Mouse (Mus musculus) kidney, adult 2 months (tissue): ENCODE data around the gene Dgki. TPM values are rescaled to one million over a fixed set of nuclear protein-coding genes. Genes with fewer than 3 reads are reported as not detected.
A peak's percentile ranks its signal among the peaks of the same experiment; 100 is the strongest.

Experiments used
- DNase-seq: peaks from one replicate; pipeline ENCODE4 v3.0.0; 2021
- H3K27ac ChIP-seq: fragments of 200-500 bp; 2 replicates; pipeline ENCODE4 v1.5.1; 2012; ENCODE audit warnings: low read depth, low read length, control low read depth, inconsistent platforms; ENCODE audit not compliant: insufficient read depth
- H3K27me3 ChIP-seq: fragments of 200-500 bp; replicated peaks from 2 replicates; pipeline ENCODE4 v1.6.1; 2012; ENCODE audit warnings: mild to moderate bottlenecking, moderate library complexity, low read length, inconsistent platforms; ENCODE audit not compliant: control insufficient read depth, insufficient read depth
- H3K36me3 ChIP-seq: fragments of 200-500 bp; 2 replicates; pipeline ENCODE4 v1.6.1; 2012; ENCODE audit warnings: mild to moderate bottlenecking, moderate library complexity, low read length, inconsistent platforms; ENCODE audit not compliant: control insufficient read depth, insufficient read depth
- H3K4me1 ChIP-seq: fragments of 200-500 bp; 2 replicates; pipeline ENCODE4 v1.6.1; 2011; ENCODE audit warnings: low read length; ENCODE audit not compliant: control insufficient read depth, insufficient read depth
- H3K4me3 ChIP-seq: fragments of 200-500 bp; 2 replicates; pipeline ENCODE4 v1.5.1; 2011; ENCODE audit warnings: mild to moderate bottlenecking, low read depth, low read length, control low read depth; ENCODE audit not compliant: insufficient read depth
- CTCF ChIP-seq: fragments of 200-500 bp; conservative IDR thresholded peaks from 2 replicates; pipeline ENCODE4 v1.5.1; 2011; ENCODE audit warnings: low read depth, mild to moderate bottlenecking, control low read depth, low read length, moderate library complexity, mixed read lengths; ENCODE audit not compliant: insufficient read depth, insufficient read length
- POLR2A ChIP-seq: fragments of 200-500 bp; IDR thresholded peaks from one replicate; pipeline ENCODE4 v1.6.1; 2011; ENCODE audit warnings: low read depth, low read length, control low read depth
- WGBS: fragments of 180-500 bp; shearing (Covaris S2); methylation state at CpG from one replicate; pipeline ENCODE4 v1.1.7; 2018; 5-methylcytosine and 5-hydroxymethylcytosine counted together
- polyA plus RNA-seq: library from polyadenylated mRNA; depleted of rRNA; stranded (reverse); fragments of >200 nt; gene quantifications from 2 replicates; pipeline ENCODE4 v1.2.3, GENCODE M21; 2012

Gene Dgki
- polyA plus RNA-seq, 1 experiment = 0.05 TPM

GRCm38 (mm10) chr6:37030402-37030801 is 269.6 kb downstream of the Dgki start:
- H3K4me3 ChIP-seq = no peak overlapping the region
- H3K27me3 ChIP-seq = no peaks in the 10 kb centered on the region
- H3K4me1 ChIP-seq = peaks cover 5% of the 10 kb centered on the region; the same call in 1 of the 2 replicates
- no peak for DNase-seq
- H3K27ac ChIP-seq = no peak overlapping the region
- WGBS = 79% methylated on average over 2 of the region's 2 CpGs
- no peaks in the 10 kb centered on the region for H3K36me3 ChIP-seq
- TF ChIP-seq CTCF = no peak
- TF ChIP-seq POLR2A = no peak

- Histone ChIP-seq H3K4me1 (peaks cover 5% of the 10 kb centered on the region; the same call in 1 of the 2 replicates), H3K4me3 (no peak overlapping the region), H3K27me3 (no peaks in the 10 kb centered on the region), H3K27ac (no peak overlapping the region), H3K36me3 (no peaks in the 10 kb centered on the region)
- peak; percentile 78 for DNase-seq
- 48% methylated on average over 6 of the region's 6 CpGs for WGBS
- no peak for TF ChIP-seq POLR2A
- TF ChIP-seq CTCF = no peak
Measured at GRCm38 (mm10) chr6:37028841-37029240, 271.1 kb downstream of the Dgki start.

GRCm38 (mm10) chr6:37028300-37028699 is 271.7 kb downstream of the Dgki start:
- no peak overlapping the region for H3K4me3 ChIP-seq
- H3K27me3 ChIP-seq = no peaks in the 10 kb centered on the region
- peaks cover 5% of the 10 kb centered on the region; the same call in 1 of the 2 replicates for H3K4me1 ChIP-seq
- no peaks in the 10 kb centered on the region for H3K36me3 ChIP-seq
- WGBS = 96% methylated on average over 2 of the region's 2 CpGs
- DNase-seq = no peak
- no peak overlapping the region for H3K27ac ChIP-seq
- TF ChIP-seq POLR2A (no peak), CTCF (no peak)

DNA sequence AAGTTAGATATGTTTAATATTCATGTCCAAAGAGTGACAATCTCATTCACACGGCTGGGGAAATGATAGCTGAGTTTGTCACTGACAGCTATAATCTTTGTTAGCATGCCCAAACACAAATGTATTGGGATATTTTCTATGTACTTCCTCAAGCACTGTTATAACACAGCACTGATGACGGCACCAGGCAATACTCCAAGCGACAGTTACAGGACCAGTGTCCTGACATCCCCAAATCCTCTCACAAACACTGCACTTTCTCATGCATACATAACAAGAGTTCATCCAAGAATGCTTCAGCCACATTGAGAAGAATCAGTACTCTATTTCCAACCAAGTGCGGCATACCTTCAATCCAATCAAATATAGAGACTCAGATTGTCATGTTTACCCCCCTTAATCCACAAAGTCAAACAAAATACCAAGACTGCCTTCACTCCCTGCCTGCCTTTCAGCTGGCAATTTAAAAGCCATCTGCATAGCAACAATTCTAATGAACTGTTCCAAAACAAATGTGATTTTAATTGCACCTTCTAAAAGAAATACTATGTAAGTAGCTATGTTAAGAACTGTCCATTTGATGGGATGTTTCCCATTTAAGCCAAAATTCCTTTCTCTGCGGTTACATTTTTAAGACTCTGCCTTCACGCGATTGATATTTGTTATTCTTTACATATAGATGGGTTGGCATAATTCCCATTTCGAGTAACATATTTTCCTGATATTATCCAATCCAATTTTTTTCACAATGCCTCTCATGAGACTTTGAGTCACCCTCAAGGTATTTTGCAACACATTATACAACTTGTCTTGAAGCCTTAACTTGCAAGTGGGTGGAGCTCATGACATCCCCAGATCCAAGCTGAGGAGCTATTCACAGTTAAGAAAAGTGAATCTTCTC is 273.4 kb downstream of the Dgki start:
- WGBS = 76% methylated on average over 8 of the region's 8 CpGs
- Histone ChIP-seq H3K4me1 (peaks cover 5% of the 10 kb centered on the region; the same call in 1 of the 2 replicates), H3K27ac (no peak overlapping the region), H3K4me3 (no peak overlapping the region), H3K36me3 (no peaks in the 10 kb centered on the region), H3K27me3 (no peaks in the 10 kb centered on the region)
- TF ChIP-seq CTCF (no peak), POLR2A (no peak)
- DNase-seq = no peak

DNA sequence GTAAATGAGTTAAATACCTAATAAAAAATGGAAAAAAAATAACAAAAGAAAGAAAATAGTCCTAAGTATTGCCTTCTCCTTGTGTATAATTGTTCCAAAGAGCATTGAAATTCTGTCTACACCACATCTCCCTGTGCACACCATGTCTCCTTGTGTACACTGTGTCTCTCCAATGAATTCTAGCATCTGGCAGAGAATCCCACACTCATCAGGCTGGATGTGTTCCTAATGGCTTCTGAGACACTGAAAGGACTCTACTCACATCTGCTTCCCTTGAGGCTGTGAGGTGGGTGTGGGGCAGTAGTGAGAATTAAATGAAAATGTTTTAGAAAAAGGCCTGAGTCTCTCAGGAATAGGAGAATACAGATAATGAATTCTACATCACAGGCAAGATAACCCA is 283.9 kb downstream of the Dgki start:
- no peak for TF ChIP-seq POLR2A
- TF ChIP-seq CTCF = no peak
- no peak overlapping the region for H3K27ac ChIP-seq

GRCm38 (mm10) chr6:37011597-37011996 is 288.4 kb downstream of the Dgki start:
- WGBS = 87% methylated on average over 2 of the region's 2 CpGs
- no peak overlapping the region for H3K27ac ChIP-seq
- no peaks in the 10 kb centered on the region for H3K36me3 ChIP-seq
- no peak overlapping the region for H3K4me3 ChIP-seq
- TF ChIP-seq POLR2A (no peak), CTCF (no peak; the same call in 1 of the 2 replicates)
- no peaks in the 10 kb centered on the region for H3K27me3 ChIP-seq
- no peak for DNase-seq
- no peaks in the 10 kb centered on the region for H3K4me1 ChIP-seq

More for the DNA sequence above, 283.9 kb downstream of the Dgki start:
- Histone ChIP-seq H3K4me3 (no peak overlapping the region), H3K36me3 (no peaks in the 10 kb centered on the region), H3K4me1 (no peaks in the 10 kb centered on the region), H3K27me3 (no peaks in the 10 kb centered on the region)
- DNase-seq = no peak

- Histone ChIP-seq H3K36me3 (no peaks in the 10 kb centered on the region), H3K4me3 (no peak overlapping the region), H3K27ac (no peak overlapping the region), H3K27me3 (no peaks in the 10 kb centered on the region), H3K4me1 (no peaks in the 10 kb centered on the region)
- no peak for DNase-seq
- no peak for TF ChIP-seq POLR2A
- TF ChIP-seq CTCF = no peak
- WGBS = 53% methylated on average over 4 of the region's 4 CpGs
Measured at GRCm38 (mm10) chr6:37007573-37007972, 292.4 kb downstream of the Dgki start.
